Mouse (Mus musculus): Measurements from ENCODE around the gene Rgs17. TPM values are rescaled to one million over a fixed set of nuclear protein-coding genes. Genes with fewer than 3 reads are reported as not detected.

Rgs17 gene
- 0.04 and 0.09 TPM in 2 replicates for polyA plus RNA-seq (2012; rRNA removed; ENCODE audit: low replicate concordance)

DNA sequence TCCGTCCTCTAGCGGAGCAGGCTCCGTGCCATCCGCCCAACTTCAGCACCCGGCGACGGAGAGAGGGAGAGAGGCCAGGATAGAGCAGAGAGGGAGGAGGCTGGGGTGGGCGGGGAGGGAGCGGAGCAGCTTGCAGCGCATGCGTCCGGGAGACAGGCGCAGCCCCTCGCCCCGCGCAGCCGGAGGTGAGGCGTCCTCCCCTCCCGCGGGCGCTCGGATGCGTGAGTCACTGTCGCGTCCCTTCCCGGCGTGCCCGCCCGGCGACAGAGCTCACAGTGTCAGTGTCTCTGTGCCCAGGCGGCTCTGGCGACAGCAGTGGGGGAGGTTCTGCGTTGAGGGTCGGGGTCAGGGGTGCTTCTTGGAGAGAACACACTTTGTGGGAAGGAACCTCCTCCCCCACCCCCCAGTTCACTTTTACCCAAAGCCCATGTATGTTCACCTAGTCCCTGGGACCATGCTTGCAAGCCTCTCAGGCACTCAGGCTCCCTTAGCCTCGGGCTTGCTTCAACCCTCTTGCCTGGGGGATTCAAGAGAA lies at the start of gene Rgs17:
Gene Rgs17 (minus strand): TSS at position 107 of the 535 bp plus-strand sequence.

DNA sequence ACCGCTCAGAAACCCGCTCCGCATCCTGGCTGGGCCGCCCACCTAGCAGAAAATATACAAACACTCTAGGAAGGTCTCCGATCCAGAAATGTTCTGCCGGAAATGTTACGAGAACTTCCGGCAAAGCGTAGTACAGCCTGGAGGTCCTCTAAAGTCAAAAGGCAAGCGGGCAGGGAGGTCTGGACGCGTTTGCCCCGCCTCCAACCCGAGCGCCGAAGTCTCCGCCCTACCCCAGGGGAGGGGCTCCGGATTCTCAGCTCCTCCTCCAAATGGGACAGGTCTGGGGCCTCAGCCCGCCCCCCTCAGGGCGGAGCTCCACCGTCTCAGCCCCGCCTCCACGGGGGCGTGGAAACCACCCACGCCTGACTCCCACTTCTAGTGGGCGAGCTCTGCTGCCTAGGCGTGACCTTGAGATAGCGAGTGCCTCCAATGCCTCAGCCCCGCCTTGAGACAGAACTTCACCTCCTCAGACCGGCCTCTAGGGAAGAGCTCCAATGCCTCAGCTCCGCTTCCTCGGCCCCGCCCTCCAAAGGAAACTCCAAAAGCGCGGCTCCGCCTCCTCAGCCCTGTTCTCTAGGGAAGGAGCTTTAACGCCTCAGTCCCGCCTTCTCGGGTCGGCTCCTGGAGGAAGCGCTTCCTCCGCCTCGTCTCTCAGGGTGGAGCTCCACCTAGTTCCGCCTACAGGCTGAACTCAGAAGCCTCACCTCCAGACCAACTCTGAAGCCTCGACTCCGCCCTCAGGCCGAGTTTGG lies 98.3 kb downstream of the Rgs17 start, which contains the start of gene Mtrf1l:
Gene Mtrf1l (minus strand): TSS at position 171 of the 752 bp plus-strand sequence.

DNA sequence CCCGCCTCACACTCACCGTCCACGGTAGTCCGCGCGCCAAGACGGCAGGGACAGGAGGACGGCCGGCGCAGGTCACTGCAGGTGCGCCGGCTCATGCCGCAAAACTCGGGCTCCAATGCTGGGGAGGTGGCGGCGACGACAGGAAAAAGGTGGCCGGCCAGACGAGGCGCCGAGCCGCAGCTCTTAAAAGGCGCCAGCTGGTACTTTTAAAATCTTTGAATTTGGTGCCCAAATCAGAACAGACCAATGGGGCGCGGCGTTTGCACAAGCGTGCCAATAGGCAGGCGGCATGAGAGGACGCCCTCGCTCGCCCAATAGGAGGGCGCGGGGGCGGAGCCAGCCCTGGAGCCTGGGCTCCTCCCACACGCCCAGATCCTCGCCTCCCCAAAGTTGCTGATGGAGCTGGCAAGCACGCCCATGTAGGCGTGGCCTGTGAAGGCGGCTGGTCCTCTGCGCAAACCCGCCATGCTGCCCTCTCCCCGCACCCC lies 116.9 kb downstream of the Rgs17 start, which contains the start of gene Fbxo5:
Gene Fbxo5 (minus strand): TSS at position 358 of the 488 bp plus-strand sequence.

Other genes with a start within 250 kb of the Rgs17 start
- gene Fbxo5, start 116.8 kb downstream of the Rgs17 start, polyA plus RNA-seq (2012; rRNA removed; ENCODE audit: low replicate concordance), result 1.1 and 1.5 TPM in 2 replicates
- gene Mtrf1l, start 98.5 kb downstream of the Rgs17 start, polyA plus RNA-seq (2012; rRNA removed; ENCODE audit: low replicate concordance), result 2.3 and 3.0 TPM in 2 replicates

Data from mammary gland, adult 2 months (tissue).